Mouse (Mus musculus): ENCODE results near the gene Med27. TPM values are rescaled to one million over a fixed set of nuclear protein-coding genes. Genes with fewer than 3 reads are reported as not detected.

The Med27 gene
- polyA plus RNA-seq, 1 experiment from 2014 or later: 76.0 TPM

DNA sequence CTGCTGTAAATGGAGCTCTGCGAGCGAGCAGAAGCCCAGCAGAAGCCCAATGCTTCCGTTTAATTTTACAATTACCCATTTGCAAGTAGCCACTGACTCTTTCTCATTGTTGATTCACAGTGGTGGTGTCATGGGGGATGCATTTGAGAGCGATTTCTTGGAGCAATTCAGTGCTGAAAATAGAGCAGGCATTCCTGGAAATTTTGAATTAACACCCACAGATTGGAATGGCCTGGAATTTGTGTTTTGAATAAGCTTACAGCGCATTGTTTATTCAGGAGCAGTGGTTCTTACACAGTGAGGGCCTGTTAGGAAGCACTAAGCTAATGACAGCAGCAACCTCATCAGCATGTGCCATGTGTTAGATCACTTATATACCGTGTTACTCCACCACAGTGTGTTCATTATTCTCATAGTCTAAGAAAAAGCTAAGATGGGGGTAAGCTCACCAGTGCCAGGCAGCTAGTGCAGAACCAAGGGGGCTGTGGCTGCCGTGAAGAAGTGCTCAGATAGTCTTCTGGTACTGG is 101.9 kb downstream of the Med27 start:
- H3K27ac ChIP-seq (ENCODE audit: low read depth, low read length): no peak overlapping the region
- no peaks in the 10 kb centered on the region for H3K27me3 ChIP-seq (ENCODE audit: control insufficient read depth, insufficient read depth, low read length)
- WGBS: 79% methylated on average over 7 of the region's 7 CpGs
- no peak for DNase-seq (ENCODE audit: low spot score)
- no peaks in the 10 kb centered on the region for H3K9me3 ChIP-seq (ENCODE audit: control insufficient read depth, low read length)
- H3K36me3 ChIP-seq (ENCODE audit: control insufficient read depth, insufficient read depth, low read length): no peaks in the 10 kb centered on the region
- H3K4me2 ChIP-seq (ENCODE audit: low read depth): no peak overlapping the region
- H3K4me1 ChIP-seq (ENCODE audit: control insufficient read depth, insufficient read depth, low read length): 0 out of 2 replicates have a peak, but pooled peaks cover 3% of the 10 kb centered on the region
- H3K9ac ChIP-seq (ENCODE audit: low read length): no peak overlapping the region
- no peak overlapping the region for H3K4me3 ChIP-seq (ENCODE audit: low read depth, low read length)
- no peak for ATAC-seq (ENCODE audit: insufficient read depth, low FRiP score, low TSS enrichment)

DNA sequence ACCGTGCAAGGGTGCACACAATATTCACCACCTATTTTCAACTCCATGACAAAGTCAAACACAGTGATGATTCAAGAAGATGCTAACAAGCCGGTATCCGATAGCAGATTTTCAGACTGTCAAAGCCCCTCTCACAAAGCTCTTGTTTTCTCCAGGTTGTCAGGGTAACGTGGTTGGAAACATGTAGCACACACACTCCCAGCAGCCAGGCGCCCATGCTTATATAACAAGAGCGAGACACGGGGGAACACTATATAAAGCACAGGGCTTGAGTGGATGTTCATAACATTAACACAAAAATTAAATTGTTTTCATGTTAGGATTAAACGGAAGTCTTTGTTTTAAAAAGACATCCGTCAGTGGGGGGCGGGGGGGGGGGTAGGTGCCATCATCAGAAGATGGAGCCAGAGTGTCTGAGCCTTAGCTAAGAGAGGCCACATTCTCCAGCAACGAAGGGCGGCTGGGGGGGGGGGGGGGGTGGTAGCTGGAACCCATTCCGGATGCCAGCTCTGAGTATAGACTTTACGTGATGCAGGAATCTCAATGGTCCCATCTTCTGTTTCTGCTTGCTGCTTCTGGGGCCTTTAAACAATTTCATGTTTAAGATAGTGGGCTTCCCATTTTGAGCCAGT is 104.9 kb downstream of the Med27 start:
- Histone ChIP-seq H3K4me2 (ENCODE audit: low read depth) (no peak overlapping the region), H3K9ac (ENCODE audit: low read length) (no peak overlapping the region), H3K9me3 (ENCODE audit: control insufficient read depth, low read length) (no peaks in the 10 kb centered on the region), H3K27ac (ENCODE audit: low read depth, low read length) (no peak overlapping the region), H3K27me3 (ENCODE audit: control insufficient read depth, insufficient read depth, low read length) (no peaks in the 10 kb centered on the region), H3K36me3 (ENCODE audit: control insufficient read depth, insufficient read depth, low read length) (no peaks in the 10 kb centered on the region), H3K4me3 (ENCODE audit: low read depth, low read length) (no peak overlapping the region), H3K4me1 (ENCODE audit: control insufficient read depth, insufficient read depth, low read length) (0 out of 2 replicates have a peak, but pooled peaks cover 3% of the 10 kb centered on the region)
- DNase-seq (ENCODE audit: low spot score) (peak; percentile 25), ATAC-seq (ENCODE audit: insufficient read depth, low FRiP score, low TSS enrichment) (no peak)
- 82% methylated on average over 14 of the region's 14 CpGs for WGBS

DNA sequence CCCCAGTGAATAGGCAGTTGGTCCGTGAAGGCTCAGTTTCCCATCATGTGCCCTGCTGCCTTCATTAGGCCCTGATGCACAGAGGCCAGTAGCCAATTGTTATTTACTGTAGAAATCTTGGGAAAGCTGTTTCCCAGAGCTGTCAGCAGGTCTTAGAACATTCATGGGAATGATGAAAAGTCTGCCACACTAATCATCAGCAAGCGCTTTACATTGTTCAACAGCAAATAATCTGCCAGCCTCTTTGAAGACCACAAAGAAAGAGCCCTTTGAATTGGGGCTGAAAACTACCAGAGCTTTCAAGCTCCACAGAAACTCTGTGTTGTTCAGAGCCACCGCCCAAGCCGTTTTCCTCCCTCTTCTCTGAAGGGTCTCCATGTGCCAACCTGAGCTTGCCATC is 106.8 kb downstream of the Med27 start:
- no peak for ATAC-seq (ENCODE audit: insufficient read depth, low FRiP score, low TSS enrichment)
- Histone ChIP-seq H3K4me2 (ENCODE audit: low read depth) (no peak overlapping the region), H3K9ac (ENCODE audit: low read length) (no peak overlapping the region), H3K4me3 (ENCODE audit: low read depth, low read length) (no peak overlapping the region), H3K36me3 (ENCODE audit: control insufficient read depth, insufficient read depth, low read length) (no peaks in the 10 kb centered on the region), H3K27ac (ENCODE audit: low read depth, low read length) (no peak overlapping the region), H3K27me3 (ENCODE audit: control insufficient read depth, insufficient read depth, low read length) (no peaks in the 10 kb centered on the region), H3K4me1 (ENCODE audit: control insufficient read depth, insufficient read depth, low read length) (0 out of 2 replicates have a peak, but pooled peaks cover 3% of the 10 kb centered on the region), H3K9me3 (ENCODE audit: control insufficient read depth, low read length) (no peaks in the 10 kb centered on the region)
- WGBS: 67% methylated on average over 4 of the region's 4 CpGs
- DNase-seq (ENCODE audit: low spot score): no peak

DNA sequence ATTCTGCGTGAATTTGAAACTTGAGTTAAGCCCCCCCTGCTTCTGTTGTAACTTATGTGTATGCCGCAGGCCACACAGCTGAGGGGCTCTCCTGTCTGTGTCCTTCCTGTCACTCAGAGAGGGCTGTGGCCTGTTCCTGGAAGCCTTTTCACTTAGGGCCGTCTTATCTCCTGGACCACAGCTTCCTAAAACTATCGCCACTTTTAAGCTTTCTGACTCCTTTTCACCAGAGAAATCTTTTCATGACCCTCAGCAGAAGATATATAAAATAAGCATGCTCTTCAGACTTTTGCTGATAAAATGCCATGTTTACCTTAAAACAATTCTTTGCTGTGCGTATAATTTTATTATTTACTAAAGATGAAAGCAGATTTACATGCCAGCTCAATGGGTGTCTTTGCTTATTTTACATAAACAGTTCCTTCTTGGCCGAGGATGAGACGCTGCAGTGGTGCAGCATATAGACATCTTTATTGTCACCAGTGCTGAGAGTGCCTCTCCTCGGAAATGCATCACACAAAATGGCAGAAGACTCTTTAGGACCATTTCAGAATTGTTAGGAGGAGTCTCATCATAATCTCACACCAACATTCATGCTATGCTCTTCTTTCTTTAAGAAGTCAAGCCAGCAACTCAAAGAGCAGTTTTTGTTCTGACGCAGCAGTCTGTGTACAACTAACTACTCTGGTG is 110.2 kb downstream of the Med27 start:
- H3K27ac ChIP-seq (ENCODE audit: low read depth, low read length): no peak overlapping the region
- H3K9ac ChIP-seq (ENCODE audit: low read length): no peak overlapping the region
- ATAC-seq (ENCODE audit: insufficient read depth, low FRiP score, low TSS enrichment) (no peak), DNase-seq (ENCODE audit: low spot score) (no peak)
- no peak overlapping the region for H3K4me3 ChIP-seq (ENCODE audit: low read depth, low read length)
- 0 out of 2 replicates have a peak, but pooled peaks cover 3% of the 10 kb centered on the region for H3K4me1 ChIP-seq (ENCODE audit: control insufficient read depth, insufficient read depth, low read length)
- no peaks in the 10 kb centered on the region for H3K27me3 ChIP-seq (ENCODE audit: control insufficient read depth, insufficient read depth, low read length)
- no peaks in the 10 kb centered on the region for H3K36me3 ChIP-seq (ENCODE audit: control insufficient read depth, insufficient read depth, low read length)
- H3K9me3 ChIP-seq (ENCODE audit: control insufficient read depth, low read length): no peaks in the 10 kb centered on the region
- no peak overlapping the region for H3K4me2 ChIP-seq (ENCODE audit: low read depth)
- 85% methylated on average over 9 of the region's 9 CpGs for WGBS

DNA sequence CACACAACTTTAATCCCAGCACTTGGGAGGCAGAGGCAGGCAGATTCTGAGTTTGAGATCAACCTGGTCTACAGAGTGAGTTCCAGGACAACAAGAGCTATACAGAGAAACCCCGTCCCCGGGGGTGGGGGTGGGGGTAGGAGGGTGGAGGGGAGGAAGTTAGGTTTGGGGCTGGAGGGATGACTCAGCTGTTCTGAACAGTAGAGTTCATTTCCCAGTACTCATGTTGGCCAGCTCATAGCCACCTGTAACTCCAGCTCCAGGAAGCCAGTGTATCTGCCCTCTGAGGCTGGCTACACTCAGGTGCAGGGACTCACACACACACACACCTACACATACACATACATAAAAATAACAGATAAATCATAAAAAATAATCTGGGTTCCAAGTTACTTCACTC is 111.1 kb downstream of the Med27 start:
- 84% methylated on average over 2 of the region's 2 CpGs for WGBS
- no peak for ATAC-seq (ENCODE audit: insufficient read depth, low FRiP score, low TSS enrichment)
- Histone ChIP-seq H3K4me3 (ENCODE audit: low read depth, low read length) (no peak overlapping the region), H3K27me3 (ENCODE audit: control insufficient read depth, insufficient read depth, low read length) (no peaks in the 10 kb centered on the region), H3K27ac (ENCODE audit: low read depth, low read length) (no peak overlapping the region), H3K9ac (ENCODE audit: low read length) (no peak overlapping the region), H3K4me1 (ENCODE audit: control insufficient read depth, insufficient read depth, low read length) (0 out of 2 replicates have a peak, but pooled peaks cover 3% of the 10 kb centered on the region), H3K9me3 (ENCODE audit: control insufficient read depth, low read length) (no peaks in the 10 kb centered on the region), H3K36me3 (ENCODE audit: control insufficient read depth, insufficient read depth, low read length) (no peaks in the 10 kb centered on the region), H3K4me2 (ENCODE audit: low read depth) (no peak overlapping the region)
- DNase-seq (ENCODE audit: low spot score): no peak

DNA sequence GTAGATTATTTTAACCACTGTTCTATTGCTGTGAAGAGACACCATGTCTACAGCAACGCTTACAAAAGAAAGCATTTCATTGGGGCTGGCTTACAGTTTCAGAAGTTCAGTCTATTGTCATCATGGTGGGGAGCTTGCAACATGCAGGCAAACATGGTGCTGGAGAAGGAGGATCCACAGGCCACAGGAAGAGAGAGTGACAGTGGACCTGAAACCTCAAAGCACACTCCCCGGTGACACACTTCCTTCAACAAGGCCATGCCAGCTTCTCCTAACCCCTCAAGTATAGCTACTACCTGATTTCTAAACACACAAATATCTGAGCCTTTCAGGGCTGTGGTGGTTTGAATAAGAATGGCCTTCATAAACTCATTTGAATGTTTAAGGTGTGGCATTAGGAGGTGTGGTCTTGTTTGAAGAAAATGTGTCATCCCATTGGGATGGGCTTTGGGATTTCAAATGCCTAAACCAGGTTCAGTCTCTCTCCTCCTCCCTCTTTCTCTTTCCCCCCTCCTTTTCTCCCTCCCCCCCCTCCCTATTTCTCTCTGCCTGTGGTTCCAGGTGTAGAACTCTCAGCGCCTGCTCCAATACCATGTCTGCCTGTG is 111.8 kb downstream of the Med27 start:
- no peaks in the 10 kb centered on the region for H3K36me3 ChIP-seq (ENCODE audit: control insufficient read depth, insufficient read depth, low read length)
- H3K27ac ChIP-seq (ENCODE audit: low read depth, low read length): no peak overlapping the region
- no peaks in the 10 kb centered on the region for H3K9me3 ChIP-seq (ENCODE audit: control insufficient read depth, low read length)
- WGBS: 93% methylated on average over 3 of the region's 3 CpGs
- no peak overlapping the region for H3K4me3 ChIP-seq (ENCODE audit: low read depth, low read length)
- ATAC-seq (ENCODE audit: insufficient read depth, low FRiP score, low TSS enrichment): no peak
- H3K4me2 ChIP-seq (ENCODE audit: low read depth): no peak overlapping the region
- DNase-seq (ENCODE audit: low spot score): no peak
- H3K27me3 ChIP-seq (ENCODE audit: control insufficient read depth, insufficient read depth, low read length): no peaks in the 10 kb centered on the region
- H3K4me1 ChIP-seq (ENCODE audit: control insufficient read depth, insufficient read depth, low read length): no peaks in the 10 kb centered on the region
- no peak overlapping the region for H3K9ac ChIP-seq (ENCODE audit: low read length)

DNA sequence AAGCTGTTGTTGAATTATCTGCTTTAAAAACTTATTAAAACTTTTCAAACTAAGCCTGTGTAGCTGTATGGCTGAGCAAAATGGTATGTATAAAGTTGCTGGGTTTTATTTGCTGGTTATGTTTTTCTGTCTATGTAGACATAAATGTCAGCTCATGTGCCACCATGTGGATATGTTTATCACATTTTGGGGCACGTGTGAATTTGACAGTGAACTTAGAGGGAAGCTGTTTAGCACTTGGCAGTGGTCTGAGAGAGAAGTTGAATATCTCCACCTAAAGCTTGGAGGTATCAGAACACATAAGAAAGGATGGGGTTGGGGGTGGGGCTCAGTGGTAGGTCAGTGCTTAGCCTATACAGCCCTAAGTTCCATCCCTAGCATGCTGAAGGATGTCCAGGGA is 113.0 kb downstream of the Med27 start:
- Histone ChIP-seq H3K4me2 (ENCODE audit: low read depth) (no peak overlapping the region), H3K4me1 (ENCODE audit: control insufficient read depth, insufficient read depth, low read length) (no peaks in the 10 kb centered on the region), H3K9ac (ENCODE audit: low read length) (no peak overlapping the region), H3K9me3 (ENCODE audit: control insufficient read depth, low read length) (no peaks in the 10 kb centered on the region), H3K27me3 (ENCODE audit: control insufficient read depth, insufficient read depth, low read length) (no peaks in the 10 kb centered on the region), H3K36me3 (ENCODE audit: control insufficient read depth, insufficient read depth, low read length) (no peaks in the 10 kb centered on the region), H3K27ac (ENCODE audit: low read depth, low read length) (no peak overlapping the region), H3K4me3 (ENCODE audit: low read depth, low read length) (no peak overlapping the region)
- no peak for ATAC-seq (ENCODE audit: insufficient read depth, low FRiP score, low TSS enrichment)
- 79% methylated on average over 1 of the region's 1 CpGs for WGBS
- DNase-seq (ENCODE audit: low spot score): no peak

DNA sequence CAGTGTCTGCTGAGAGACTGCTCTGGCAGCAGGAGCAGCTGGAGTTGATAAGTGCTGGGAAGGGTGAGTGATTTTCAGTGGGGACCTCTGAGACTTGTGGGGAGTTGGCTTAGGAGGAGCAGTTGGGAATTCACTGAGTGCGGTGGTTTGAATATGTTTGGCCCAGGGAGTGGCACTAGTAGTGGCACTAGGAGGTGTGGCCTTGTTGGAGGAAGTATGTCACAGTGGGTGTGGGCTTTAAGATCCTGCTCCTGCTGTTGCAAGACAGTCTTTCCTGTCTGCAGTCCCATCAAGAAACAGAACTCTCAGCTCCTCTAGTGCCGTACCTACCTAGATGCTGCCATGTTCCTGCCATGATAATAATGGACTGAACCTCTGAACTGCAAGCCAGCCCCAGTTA is 115.2 kb downstream of the Med27 start:
- no peak for DNase-seq (ENCODE audit: low spot score)
- ATAC-seq (ENCODE audit: insufficient read depth, low FRiP score, low TSS enrichment): no peak
- no peak overlapping the region for H3K9ac ChIP-seq (ENCODE audit: low read length)
- no peaks in the 10 kb centered on the region for H3K36me3 ChIP-seq (ENCODE audit: control insufficient read depth, insufficient read depth, low read length)
- no peaks in the 10 kb centered on the region for H3K27me3 ChIP-seq (ENCODE audit: control insufficient read depth, insufficient read depth, low read length)
- 83% methylated on average over 2 of the region's 2 CpGs for WGBS
- no peak overlapping the region for H3K4me2 ChIP-seq (ENCODE audit: low read depth)
- no peaks in the 10 kb centered on the region for H3K4me1 ChIP-seq (ENCODE audit: control insufficient read depth, insufficient read depth, low read length)
- H3K9me3 ChIP-seq (ENCODE audit: control insufficient read depth, low read length): no peaks in the 10 kb centered on the region
- no peak overlapping the region for H3K27ac ChIP-seq (ENCODE audit: low read depth, low read length)
- no peak overlapping the region for H3K4me3 ChIP-seq (ENCODE audit: low read depth, low read length)
